Mouse (Mus musculus) olfactory bulb, adult 2 months (tissue): ENCODE data around the gene Rtl1.

ENCODE experiments used
- CTCF ChIP-seq: fragments of 200-500 bp; IDR thresholded peaks from 2 replicates; pipeline ENCODE4 v1.5.1; 2012; ENCODE audit warnings: low read depth, mild to moderate bottlenecking, low read length, moderate library complexity; ENCODE audit not compliant: insufficient read depth
- POLR2A ChIP-seq: fragments of 200-500 bp; IDR thresholded peaks from 2 replicates; pipeline ENCODE4 v1.6.1; 2012; ENCODE audit warnings: mild to moderate bottlenecking, low read depth, low read length, moderate library complexity; ENCODE audit not compliant: insufficient read depth

DNA sequence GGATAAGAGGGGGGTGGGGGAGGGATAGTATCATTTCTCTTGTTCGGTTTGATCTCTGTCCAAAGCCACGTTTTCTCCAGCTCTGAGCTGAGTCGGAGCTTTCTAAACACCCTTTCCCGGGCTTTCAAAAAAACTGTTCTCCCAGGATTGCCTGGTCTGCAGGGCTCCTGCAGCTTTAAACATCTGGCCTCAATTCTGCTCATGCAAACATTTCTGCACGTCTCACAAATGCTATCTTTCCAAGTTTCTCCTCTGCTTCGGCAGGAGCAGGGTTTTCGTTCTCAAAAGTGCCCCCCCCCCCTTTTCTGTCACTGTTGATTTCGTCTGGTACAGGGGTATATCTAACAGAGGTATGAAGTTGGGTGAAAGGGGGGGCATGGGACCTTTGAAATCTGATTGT, 3.9 kb downstream of the Rtl1 start:
- TF ChIP-seq POLR2A: no peak
- TF ChIP-seq CTCF: no peak
